Mouse (Mus musculus): ENCODE results near the gene Zkscan2.

The Zkscan2 gene

DNA sequence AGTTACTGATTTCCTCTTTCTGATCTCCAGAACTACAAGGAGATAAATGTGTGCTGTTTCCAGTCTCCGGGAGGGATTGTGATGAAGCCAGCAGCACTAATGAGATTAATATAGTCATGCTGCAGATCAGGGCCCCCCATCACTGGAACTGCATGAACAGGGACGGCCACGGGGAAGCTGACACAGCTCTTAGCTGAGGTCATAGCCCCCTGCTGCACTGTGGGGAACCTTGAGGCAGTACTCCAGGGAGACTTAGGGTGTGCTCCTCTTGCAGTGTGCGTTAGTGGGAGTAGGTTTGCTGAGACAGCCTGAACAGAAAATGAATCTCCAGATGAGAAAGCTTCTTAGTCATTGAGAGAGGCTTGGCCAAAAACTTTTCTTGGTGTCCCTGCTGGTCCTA, 69.0 kb downstream of the Zkscan2 start:
- DNase-seq (ENCODE audit: low spot score in 2 of 2) = no peak

GRCm38 (mm10) chr7:123430411-123430705, 69.9 kb downstream of the Zkscan2 start:
- no peak for DNase-seq (ENCODE audit: low spot score in 2 of 2)

DNA sequence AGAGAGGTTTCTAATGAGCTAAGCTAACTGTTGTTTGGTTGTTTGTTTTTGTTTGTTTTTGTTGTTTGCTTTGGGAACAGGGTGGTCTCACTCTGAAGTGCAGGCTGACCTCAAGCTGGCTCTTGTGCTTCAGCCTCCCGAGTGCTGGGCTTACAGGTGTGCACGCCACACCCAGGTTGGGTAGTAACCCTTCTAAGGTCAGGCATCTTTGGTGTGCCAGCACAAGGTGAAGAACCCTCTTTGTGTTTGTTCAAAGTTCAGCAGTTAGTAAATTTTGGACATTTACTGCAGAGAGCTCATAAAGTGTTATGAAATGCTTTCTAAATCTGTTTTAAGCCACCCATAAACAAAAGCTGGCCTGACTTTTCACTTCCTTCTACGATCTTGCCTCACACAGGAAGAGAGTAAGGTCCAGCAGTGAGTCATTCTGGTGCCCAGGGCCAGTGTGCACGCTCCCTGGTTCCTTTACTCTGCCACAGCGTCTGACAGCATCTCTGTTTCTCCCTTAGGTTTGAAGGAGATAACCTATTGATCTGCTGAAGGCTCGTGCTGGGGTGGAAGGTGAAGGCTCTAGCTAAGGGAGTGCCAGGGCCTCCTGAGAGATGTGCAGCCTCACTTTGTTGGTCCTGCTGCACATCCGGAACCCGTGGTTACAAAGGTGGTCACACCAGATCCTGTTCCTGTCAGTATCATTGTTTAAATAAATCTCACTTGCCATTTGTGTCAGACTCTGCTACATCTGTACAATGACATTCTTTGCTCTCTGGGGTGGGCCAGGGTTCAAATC, 70.4 kb downstream of the Zkscan2 start:
- no peak for DNase-seq (ENCODE audit: low spot score in 2 of 2)

All from right cerebral cortex, postnatal 10 days (tissue).